Mouse (Mus musculus) A20 (cell line): Measurements from ENCODE around the gene Cyfip2.

Experiments used
- DNase-seq: peaks from one replicate; pipeline ENCODE4 v3.0.0-alpha.2; 2011; ENCODE audit warnings: low read depth, low spot score

Cyfip2 gene

GRCm38 (mm10) chr11:46236976-46237375 is 75.7 kb downstream of the Cyfip2 start:
- peak; percentile 67 for DNase-seq

- DNase-seq, result no peak
Measured at GRCm38 (mm10) chr11:46235334-46235733, 77.3 kb downstream of the Cyfip2 start, which contains the start of gene Fndc9. TSS of gene Fndc9 (plus strand) at chr11:46235531.

GRCm38 (mm10) chr11:46233966-46234365 is 78.7 kb downstream of the Cyfip2 start:
- no peak for DNase-seq

GRCm38 (mm10) chr11:46232803-46233202 is 79.9 kb downstream of the Cyfip2 start:
- DNase-seq, result no peak

- no peak for DNase-seq
Measured at GRCm38 (mm10) chr11:46230184-46230583, 82.5 kb downstream of the Cyfip2 start.

- no peak for DNase-seq
Measured at GRCm38 (mm10) chr11:46225345-46225744, 87.3 kb downstream of the Cyfip2 start.

GRCm38 (mm10) chr11:46223575-46223974 is 89.1 kb downstream of the Cyfip2 start:
- no peak for DNase-seq

- DNase-seq, result no peak
Measured at GRCm38 (mm10) chr11:46220211-46220610, 92.4 kb downstream of the Cyfip2 start.

- no peak for DNase-seq
Measured at GRCm38 (mm10) chr11:46219380-46219779, 93.3 kb downstream of the Cyfip2 start.

GRCm38 (mm10) chr11:46218584-46218983 is 94.1 kb downstream of the Cyfip2 start:
- no peak for DNase-seq

GRCm38 (mm10) chr11:46217686-46218085 is 95.0 kb downstream of the Cyfip2 start:
- no peak for DNase-seq

GRCm38 (mm10) chr11:46216669-46217068 is 96.0 kb downstream of the Cyfip2 start:
- DNase-seq, result peak; percentile 63

GRCm38 (mm10) chr11:46215354-46215753 is 97.3 kb downstream of the Cyfip2 start:
- DNase-seq, result peak; percentile 76

- DNase-seq, result no peak
Measured at GRCm38 (mm10) chr11:46214368-46215230, 98.1 kb downstream of the Cyfip2 start.

- no peak for DNase-seq
Measured at GRCm38 (mm10) chr11:46213844-46214243, 98.8 kb downstream of the Cyfip2 start.

GRCm38 (mm10) chr11:46211858-46212257 is 100.8 kb downstream of the Cyfip2 start:
- DNase-seq, result no peak

- DNase-seq, result no peak
Measured at GRCm38 (mm10) chr11:46209884-46210283, 102.8 kb downstream of the Cyfip2 start.

- DNase-seq, result no peak
Measured at GRCm38 (mm10) chr11:46205639-46206409, 106.8 kb downstream of the Cyfip2 start.

- no peak for DNase-seq
Measured at GRCm38 (mm10) chr11:46204841-46205240, 107.8 kb downstream of the Cyfip2 start.

GRCm38 (mm10) chr11:46202547-46202887 is 110.1 kb downstream of the Cyfip2 start:
- no peak for DNase-seq

- no peak for DNase-seq
Measured at GRCm38 (mm10) chr11:46201636-46202546, 110.8 kb downstream of the Cyfip2 start.

- DNase-seq, result no peak
Measured at GRCm38 (mm10) chr11:46200664-46201063, 112.0 kb downstream of the Cyfip2 start.
